Mouse (Mus musculus) liver, embryonic 14.5 days (tissue): ENCODE measurements at regions not wholly inside any gene's neighbourhood (a gene's known extent, or its start where the extent isn't known, plus 50 kb on each side); places are given as distances from the start of the nearest gene placed in this dataset.

Source experiments
- CTCF ChIP-seq: IDR thresholded peaks from 2 replicates; pipeline ENCODE4 v1.5.1; 2016; ENCODE audit warnings: antibody characterized with exemption, low read depth, control low read depth
- EP300 ChIP-seq: IDR thresholded peaks from 2 replicates; pipeline ENCODE4 v1.6.1; 2016; ENCODE audit warnings: antibody characterized with exemption, low read depth

DNA sequence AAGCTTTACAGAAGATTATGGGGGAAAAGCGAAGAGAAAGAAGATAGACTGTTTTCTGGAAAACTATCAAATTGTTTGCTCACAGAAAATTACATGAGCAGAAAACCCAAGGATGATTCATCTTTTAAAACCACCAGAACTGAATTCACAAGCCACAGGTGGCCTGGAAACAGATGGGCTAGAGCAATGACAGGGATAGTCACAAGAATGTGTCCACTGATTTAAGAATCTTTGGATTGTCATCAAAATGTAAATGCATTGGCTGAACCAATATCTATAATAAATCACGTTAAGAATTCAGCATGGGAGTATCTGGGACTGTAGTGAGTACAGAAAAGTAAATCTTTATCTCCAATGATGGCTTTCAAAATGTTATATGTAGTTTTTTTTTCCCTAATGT lies 602.2 kb downstream of the Ets1 start:
- TF ChIP-seq CTCF = no peak
- TF ChIP-seq EP300 = no peak
